Mouse (Mus musculus) thymus, postnatal 14 days (tissue): ENCODE results near the gene Dmrta1.
"Not testable (repeated sequence)": the region's sequence is repeated elsewhere in the genome, so short reads cannot be mapped to it uniquely, and the experiment has no call there.

ENCODE experiments used
- DNase-seq: peaks from one replicate; pipeline ENCODE4 v3.0.0; 2021

The Dmrta1 gene

DNA sequence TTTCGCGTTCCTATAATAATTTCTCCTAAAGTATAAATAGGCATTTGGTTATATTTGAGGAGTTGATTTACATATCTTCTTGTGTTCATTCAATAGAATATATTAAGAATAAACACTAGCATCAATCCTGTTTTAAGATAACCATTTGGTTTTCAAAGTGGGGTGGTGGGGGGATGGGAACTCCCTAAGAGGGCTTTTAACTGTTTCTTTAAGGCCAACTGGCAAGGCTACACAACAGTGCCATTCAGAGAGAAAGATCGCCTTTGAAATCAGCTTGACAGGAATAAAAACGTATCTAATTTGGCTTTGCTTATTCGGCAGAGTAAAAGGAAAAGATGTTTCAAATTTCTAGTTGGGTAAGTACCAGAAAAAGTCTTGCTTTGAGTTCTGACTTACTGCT, at the start of gene Dmrta1:
TSS of gene Dmrta1 (plus strand) at position 242 of the 400 bp plus-strand sequence.
- no peak for DNase-seq

DNA sequence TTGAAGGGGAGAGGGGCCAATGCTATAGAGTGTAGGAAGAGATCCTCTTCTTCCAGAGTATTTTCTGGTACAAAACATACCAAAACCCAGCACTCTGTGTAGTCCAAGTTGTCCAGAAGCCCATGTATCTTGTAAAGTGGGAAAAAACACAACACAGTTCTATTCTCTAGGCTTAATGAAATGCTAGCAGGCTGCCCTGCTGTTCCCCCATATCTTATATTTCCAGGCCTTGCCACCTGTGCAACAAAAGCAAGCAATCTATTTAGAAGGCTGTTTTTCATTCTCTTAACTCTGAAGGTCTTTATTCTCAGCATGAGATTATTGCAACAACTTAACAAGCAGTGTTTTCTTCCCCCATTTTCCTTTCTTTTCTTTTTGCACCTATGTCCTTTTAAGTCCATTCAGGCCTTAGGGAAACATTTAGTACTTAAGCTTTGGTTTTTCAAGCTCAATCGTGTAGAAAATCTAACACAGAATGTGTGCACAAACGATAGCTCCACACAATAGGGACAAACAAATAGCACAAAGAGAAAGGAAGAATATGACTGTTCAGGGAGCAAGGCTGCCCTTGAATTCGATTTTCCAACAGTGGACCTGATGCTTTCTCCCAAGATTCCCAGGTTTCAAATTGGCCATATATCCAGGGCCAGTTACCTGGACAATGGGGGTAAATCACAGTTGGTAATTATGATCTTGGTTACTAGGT, 48.7 kb upstream of the Dmrta1 start:
- DNase-seq = no peak

DNA sequence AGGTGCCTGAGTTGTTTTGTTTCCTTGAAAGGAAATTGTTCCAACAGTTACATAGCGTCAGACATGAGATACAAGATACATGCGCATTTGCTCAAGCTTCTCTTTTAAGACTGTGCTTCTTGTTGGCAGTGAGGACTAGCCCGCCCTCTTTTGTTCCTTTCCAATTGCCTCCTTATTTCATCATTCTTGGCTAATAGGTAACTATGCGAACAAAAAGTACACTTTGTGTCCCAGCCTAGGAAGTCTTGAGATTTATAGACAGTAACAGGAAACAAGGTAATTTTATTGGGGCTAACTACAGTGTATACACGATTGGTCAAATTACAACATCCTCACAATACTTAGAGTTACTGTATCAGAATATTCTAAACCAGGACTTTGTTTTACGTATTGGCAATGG, 47.7 kb upstream of the Dmrta1 start:
- no peak for DNase-seq

DNA sequence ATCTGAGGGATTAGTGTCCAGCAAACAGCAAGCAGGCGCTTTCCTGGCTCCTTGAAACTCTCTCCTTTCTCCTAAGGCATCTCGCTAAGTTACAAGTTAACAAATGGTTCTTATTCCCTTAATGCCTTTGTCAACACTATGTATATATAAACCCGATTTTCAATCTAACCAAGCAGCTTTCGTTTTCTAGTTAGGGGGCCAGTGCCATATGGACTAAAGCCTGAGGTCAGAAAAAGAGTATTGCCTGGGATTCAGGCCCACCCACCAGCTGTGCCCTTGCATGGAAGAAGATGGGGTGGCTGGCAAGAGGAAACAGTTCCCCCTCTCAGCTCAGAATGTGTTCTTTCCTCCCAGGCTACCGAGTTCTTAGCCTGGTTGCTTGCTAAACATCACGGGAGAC, 40.6 kb upstream of the Dmrta1 start:
- no peak for DNase-seq

DNA sequence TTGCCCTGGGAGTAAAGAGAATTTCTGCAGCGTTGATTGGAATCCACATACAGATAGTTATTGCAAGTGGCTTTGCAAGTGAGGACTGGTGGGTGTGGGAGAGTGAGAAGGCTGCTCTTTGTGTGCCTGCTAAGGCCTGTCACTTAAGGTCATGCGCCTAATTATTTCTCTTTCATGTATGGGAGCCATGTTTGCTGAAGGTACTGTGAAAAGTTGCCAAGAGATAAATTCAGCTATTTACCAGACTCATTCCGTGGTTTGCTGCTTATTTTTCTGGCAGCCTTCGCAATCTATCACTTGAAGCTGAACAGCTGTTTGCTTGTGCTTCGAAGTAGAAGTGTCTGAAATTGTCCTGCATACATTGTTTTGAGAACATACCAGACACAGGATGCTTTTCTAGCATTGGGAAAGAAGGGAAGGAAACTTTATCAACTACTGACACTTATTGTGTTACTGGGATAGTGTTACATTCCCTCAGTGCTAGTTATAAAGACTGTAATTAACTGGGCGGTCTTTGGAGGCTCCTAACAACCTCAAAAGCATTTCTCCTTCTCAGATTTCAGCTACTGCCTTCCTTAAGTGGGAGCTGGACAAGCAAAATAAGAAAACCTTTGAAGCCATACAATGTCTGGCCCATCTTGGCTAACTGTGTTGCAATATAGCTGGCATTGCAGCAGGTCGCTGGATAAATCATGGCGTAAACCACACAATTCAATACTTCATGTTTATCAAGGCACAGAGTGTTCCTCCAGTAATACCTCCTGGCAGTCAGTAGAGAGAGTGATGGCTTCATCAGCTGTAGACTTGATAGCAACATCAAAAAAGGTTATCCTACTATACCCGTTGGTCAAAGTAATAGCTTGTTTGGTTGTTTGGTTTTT, 34.8 kb upstream of the Dmrta1 start:
- DNase-seq = no peak

DNA sequence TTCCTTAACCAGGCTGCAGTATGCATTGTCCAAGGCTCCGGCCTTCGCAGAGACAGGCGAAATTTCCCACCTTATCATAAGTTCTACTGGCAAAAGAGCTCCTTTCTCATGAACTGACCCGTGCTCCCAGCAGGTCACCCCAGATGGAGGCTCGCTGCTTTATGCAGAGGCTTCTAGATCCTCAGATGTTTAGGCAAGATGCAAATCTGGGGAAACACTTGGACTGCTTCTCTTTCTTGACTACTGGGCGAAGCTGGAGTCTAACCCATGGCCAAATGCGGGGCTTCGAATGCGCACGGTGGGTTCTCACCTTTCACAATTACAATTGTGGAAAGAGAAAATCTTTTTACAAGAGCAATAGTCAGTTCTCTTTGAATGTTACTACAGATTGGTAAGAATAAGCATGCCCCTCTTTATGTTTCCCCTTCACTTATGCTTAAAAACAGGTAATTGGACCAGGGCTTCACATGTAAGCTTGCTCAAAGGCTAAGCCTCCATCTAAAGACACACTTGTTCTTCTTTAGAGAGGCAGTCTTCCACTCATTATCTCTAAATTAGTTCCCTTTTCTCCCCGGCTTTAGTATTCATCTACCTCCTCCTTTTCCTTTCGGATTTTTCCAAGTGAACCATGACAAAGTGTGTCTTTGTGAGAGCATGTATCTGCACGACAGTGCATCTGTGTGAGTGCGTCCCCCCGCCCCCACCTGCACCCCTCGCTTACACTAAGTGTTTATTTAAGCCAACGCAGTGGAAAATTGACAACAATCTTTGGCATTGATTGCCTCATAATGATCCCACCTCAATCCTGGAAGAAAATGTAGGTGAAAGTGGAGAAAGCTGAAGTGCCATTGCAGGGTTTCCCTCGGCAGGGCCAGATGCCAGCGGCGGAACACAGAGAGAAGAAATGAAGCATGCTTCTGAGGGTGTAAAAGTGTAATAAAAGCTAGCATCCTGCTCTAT, 28.6 kb upstream of the Dmrta1 start:
- DNase-seq = no peak

DNA sequence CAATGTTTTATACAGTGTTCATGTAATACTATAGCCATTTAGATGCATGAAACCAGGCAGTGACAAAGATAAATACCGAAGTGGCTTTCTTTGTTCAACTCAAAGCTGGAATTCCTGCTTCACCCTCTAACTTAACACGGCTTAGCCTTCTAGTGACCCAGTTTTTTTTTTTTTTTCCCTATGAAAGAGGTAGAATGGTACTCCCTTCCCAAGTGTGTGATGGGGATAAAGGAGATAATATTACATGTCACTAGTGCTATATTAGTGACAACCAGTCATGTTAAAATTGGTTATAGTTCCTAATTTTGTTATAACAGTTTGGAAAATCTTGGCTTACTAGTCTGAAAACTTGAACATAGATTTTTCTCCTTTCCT, 27.9 kb upstream of the Dmrta1 start:
- no peak for DNase-seq

DNA sequence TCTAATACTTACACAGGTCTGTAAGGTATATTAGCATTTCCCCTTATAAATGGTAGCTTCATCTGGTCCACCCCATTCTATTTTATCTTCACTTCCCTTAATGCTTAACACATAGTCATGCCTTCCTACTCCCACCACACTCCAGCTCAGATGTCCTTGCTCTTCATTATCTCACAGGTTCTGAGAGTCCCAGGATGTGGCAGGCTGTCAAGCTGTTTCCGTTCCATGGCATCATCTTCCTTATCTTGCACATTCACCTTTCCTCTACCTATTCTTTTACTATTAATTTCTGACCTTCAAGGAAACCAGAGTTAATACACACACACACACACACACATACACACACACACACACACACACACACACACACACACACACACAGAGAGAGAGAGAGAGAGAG, 27.5 kb upstream of the Dmrta1 start:
- no peak for DNase-seq

DNA sequence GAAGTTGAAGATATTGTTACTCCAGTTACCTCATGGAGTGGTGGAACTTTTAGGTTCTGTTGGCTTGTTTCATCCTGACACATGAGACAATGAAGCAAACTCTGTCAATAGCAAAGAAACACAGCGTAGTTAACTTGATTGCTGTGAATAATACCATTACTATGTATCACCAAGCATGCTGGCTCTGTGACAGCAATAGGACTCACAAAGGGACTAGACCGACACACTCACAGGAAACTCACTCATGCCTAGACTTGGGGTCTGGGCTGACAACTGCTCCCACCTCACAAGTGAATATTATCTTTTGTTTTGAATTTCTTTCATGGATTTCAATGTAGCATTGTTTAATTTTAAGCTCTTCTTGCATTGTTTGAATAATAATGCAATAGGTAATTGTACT, 15.8 kb upstream of the Dmrta1 start:
- DNase-seq = no peak

DNA sequence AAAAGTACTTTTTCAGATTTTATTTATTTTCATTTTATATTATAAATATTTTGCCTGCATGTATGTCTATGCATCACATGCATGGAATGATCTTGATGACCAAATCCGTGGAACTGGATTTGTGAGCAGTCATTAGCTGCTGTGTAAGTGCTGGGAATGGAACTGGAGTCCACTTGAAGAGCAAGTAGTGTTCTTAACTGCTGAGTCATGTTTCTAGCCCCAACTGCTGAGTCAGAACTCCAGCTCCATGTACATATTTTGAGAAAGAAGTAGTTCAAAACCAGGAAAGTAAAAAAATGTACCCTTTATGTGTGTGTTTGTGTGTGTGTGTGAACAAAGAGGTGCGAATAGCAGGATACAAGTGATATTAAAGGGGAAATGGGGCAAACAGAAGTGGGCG, 4.5 kb upstream of the Dmrta1 start:
- no peak for DNase-seq

DNA sequence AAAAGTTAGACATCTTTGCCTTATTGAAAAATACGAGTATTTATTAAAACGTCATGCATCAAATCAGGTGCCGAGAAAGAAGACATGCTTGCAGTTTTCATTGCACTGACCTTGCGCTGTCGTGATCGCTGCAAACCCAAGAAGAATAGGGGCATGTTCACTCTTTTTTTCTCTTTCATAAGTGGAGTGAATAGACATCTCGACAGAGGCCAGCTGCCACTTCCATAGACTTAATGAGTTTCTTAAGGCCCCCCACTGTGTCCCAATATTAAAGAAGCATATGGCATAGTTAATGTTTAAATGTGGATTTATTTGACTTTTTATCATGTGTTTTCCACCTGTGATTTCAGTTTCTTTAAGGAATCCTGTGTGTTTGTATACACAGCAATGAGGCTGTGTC, 1.3 kb upstream of the Dmrta1 start:
- DNase-seq = no peak

DNA sequence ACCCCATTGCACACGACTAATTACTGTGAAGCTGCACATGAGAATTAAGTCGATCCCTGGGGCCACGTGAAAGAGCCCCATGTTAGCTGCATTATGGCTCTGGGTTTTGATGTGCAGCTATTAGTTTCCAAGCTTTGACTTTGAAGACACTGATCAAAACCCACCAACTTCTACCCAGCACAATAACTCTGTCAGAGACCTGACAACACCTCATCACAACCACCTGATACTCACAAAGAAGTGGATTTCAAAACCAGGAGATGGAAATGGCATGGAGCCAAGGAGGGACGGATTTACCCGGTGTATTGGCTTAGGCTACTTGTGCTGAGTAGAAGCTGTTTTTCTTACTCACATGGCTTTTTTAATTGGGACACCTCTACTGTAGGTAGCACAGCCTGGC, 523 bp upstream of the Dmrta1 start:
- no peak for DNase-seq

DNA sequence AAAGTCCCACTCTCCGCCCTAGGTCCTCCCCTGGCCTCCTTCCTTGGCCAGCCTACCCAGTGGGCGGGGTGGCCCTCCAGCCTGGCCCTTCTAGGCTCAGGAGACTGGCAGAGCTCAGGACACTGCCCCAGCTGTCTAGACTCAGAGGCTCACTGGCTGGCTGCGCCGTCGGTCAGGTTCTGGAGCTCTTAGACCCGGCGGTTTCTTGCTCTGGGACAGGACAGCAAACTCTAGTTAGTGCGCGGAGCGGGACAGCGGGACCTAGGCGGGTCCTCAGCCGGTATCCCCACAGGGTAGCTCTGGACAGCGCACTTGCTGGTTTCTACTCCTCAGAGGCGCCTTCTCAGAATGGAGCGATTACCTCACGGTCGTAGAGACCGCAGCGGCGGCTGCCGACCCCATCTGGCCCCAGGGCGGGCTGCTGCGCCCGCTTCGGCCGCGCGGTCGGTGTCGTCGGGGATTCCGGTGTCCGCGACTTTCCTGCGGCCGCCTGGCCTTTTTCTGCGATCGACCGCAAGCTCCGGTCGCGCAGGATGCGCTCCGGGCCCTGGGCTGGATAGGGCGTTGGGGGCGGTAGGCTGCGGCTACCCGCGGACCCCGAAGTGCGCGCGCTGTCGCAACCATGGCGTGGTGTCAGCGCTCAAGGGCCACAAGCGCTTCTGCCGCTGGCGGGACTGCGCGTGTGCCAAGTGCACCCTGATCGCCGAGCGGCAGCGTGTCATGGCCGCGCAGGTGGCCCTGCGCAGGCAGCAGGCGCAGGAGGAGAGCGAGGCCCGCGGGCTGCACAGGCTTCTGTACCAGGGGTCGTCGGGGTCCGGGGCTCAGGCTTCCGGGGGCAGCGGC, 8.9 kb downstream of the Dmrta1 start:
- DNase-seq = no peak

DNA sequence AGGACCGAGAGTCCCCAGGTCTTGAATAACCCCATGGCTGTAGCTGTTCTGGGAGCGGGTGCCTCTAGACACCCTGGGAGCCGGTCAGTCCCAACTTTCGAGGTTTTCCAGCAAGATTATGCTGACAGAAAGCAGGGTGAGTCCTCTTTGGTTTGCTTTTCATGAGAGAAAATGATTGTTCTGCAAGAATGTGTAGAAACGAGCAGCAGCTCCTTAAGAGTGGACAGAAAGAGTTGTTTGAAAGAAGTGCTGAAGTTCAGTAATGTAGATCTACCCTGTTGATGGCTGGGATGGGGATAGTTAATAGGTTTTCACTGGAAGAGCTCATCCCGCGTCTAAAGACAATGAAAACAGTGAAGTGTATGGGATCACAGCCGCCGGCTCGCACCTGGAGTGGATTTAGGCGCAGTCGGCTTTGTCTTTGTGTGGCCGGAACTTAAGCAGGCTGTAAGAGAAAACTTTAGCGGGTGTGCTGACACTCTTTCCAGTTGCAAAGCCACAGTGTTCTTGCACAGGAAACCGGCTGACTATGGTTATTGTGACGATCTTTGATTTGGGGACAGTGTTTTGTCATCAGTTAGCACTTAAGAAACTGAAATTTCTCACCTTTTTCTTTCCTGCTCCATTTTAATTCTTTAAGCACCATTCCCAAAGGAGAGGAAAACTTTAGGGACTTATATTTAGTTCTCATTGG, 9.7 kb downstream of the Dmrta1 start:
- DNase-seq = no peak

DNA sequence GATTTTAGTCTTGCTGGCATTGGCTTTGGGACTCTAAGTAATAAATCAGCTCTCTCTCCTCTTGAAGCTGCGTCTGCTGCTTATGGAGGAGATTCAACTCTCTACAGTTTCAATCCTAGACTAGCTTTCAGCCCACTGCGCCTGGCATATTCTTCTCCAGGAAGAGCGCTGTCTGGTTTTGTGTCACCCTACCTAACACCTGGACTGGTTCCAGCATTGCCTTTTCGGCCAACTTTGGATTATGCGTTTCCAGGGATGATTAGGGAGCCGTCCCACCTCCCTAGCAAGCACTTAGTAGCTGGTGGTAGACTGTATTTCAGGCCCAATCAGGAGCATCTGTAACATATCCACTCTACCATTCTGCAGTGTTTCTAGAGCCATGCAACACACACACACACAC, 12.7 kb downstream of the Dmrta1 start:
- no peak for DNase-seq

DNA sequence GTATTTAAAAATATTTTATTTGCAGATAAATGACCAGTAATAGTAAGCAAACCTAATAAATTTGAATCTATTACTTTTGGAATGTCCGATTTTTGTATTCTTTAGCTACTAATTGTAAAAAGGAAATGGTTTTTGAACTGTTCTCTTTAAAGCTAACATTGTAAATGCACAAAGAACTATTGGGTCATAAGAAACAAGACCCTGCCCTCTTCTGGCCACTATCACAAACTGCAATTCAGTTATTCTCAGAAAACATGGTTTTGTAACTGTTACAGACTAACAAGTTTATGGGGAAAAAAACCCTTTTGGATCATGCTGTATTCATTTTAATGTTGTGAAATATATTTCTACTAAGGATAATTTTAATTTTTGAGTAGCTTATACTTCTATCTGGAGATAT, 13.5 kb downstream of the Dmrta1 start:
- no peak for DNase-seq

DNA sequence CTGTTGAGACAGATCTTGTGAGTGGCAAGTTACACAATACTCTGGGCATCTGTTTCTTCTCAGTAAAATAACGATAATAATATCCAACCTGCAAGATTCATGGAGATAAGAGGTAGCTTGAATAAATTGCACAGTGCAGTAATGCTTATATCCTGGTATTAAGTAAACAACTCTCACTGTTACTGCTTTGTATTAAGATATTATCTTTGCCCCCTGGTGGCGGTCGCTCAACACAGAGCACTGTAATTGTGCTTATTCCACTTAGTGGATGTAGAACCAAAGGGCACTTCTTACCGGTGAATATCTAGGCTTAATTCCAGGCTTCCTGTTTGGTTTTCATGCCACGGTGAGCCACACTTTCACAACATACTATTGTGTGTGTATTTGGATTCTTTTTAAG, 16.4 kb downstream of the Dmrta1 start:
- DNase-seq = no peak

DNA sequence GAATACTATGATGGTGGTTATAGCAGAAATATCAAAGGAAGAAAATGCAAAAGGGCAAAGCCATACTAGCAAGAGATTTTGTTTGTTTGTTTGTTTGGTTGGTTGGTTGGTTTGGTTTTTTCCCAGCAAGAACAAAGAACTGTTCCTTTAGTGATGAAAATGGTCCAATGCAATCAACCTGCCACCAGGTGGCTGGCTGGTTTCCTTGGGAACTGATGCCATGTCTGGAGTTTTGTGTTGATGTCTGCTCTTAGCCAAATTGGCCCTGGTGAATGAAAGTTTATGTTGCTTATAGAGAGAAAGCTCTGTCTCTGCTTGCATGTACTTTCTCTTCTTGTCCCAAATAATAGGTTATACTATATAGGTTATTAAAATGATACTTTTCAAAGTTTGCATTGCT, 18.7 kb downstream of the Dmrta1 start:
- DNase-seq = no peak

DNA sequence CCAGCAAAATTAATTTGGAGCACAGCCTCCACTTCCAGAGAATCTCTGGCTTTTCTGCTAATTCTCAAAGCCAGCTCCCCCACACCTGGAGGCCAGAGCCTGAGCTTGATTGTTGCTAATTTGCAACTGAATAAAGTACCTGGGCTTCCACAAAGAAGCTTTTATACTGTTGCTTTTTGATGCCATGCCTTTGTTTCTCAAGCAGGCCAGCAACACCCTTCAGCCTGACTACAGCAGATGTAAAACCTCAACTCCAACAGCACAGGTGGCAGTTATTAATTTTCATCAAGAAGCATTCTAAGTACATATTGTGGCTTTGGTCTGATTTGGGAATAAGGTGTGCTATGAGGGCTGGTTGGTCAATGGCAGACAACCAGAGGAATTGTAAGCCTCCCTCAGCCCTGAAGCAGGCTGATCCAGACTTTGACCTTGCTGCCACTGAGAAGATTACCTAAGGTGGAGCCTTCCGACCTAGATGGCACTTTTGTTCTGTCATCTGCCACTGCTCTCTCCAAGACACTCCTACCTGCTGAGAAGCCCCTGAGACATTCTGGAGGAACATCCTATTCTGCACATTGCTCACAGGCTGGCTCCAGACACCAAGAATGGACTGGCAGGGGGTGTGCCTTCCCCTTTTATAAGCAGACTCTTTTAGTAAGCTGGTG, 44.4 kb downstream of the Dmrta1 start:
- not testable (repeated sequence) for DNase-seq
